Mouse (Mus musculus) neural tube, embryonic 13.5 days (tissue): ENCODE results near the gene Galnt16. TPM values are rescaled to one million over a fixed set of nuclear protein-coding genes. Genes with fewer than 3 reads are reported as not detected.

Experiments used
- ATAC-seq: fragments of 200-750 bp; cut with Nextera tagmentation; 2 replicates; pipeline ENCODE4 v1.8.0; 2017; ENCODE audit warnings: low read depth, mild to moderate bottlenecking, moderate TSS enrichment, moderate library complexity
- H3K27ac ChIP-seq: fragments of 300-500 bp; sonication (generic); replicated peaks from 2 replicates; pipeline ENCODE4 v1.5.1; 2015; ENCODE audit warnings: moderate library complexity, mild to moderate bottlenecking, inconsistent platforms
- H3K27me3 ChIP-seq: fragments of 300-500 bp; sonication (generic); 2 replicates; pipeline ENCODE4 v1.6.1; 2015; ENCODE audit warnings: mild to moderate bottlenecking, inconsistent platforms
- H3K36me3 ChIP-seq: fragments of 300-500 bp; sonication (generic); 2 replicates; pipeline ENCODE4 v1.6.1; 2015; ENCODE audit warnings: mild to moderate bottlenecking, inconsistent platforms
- H3K4me1 ChIP-seq: fragments of 300-500 bp; sonication (generic); replicated peaks from 2 replicates; pipeline ENCODE4 v1.6.1; 2015; ENCODE audit warnings: inconsistent platforms
- H3K4me2 ChIP-seq: fragments of 300-500 bp; sonication (generic); 2 replicates; pipeline ENCODE4 v1.6.1; 2015; ENCODE audit warnings: inconsistent platforms, mild to moderate bottlenecking, moderate library complexity
- H3K4me3 ChIP-seq: fragments of 300-500 bp; sonication (generic); 2 replicates; pipeline ENCODE4 v1.5.1; 2015; ENCODE audit warnings: mild to moderate bottlenecking, inconsistent platforms
- H3K9ac ChIP-seq: fragments of 300-500 bp; sonication (generic); 2 replicates; pipeline ENCODE4 v1.6.1; 2015; ENCODE audit warnings: moderate library complexity, mild to moderate bottlenecking, inconsistent platforms
- H3K9me3 ChIP-seq: fragments of 300-500 bp; sonication (generic); 2 replicates; pipeline ENCODE4 v1.6.1; 2016; ENCODE audit warnings: inconsistent platforms
- WGBS: fragments of 180-500 bp; shearing (Covaris S2); methylation state at CpG from one replicate; pipeline ENCODE4 v1.1.7; 2015; 5-methylcytosine and 5-hydroxymethylcytosine counted together
- polyA plus RNA-seq: library from polyadenylated mRNA; unstranded; fragments of >200 nt; fragmentation: Nextera tagmentation; extraction: Ambion mirVana; gene quantifications from 2 replicates; pipeline ENCODE4 v1.2.1, GENCODE M21; 2015

The Galnt16 gene
- polyA plus RNA-seq, 1 experiment from 2014 or later = 27.9 TPM

- peaks cover 13% of the 10 kb centered on the region for H3K4me1 ChIP-seq
- no peak for ATAC-seq
- no peak overlapping the region for H3K9ac ChIP-seq
- H3K27ac ChIP-seq = no peak overlapping the region
- 85% methylated on average over 2 of the region's 2 CpGs for WGBS
- no peaks in the 10 kb centered on the region for H3K36me3 ChIP-seq
- H3K27me3 ChIP-seq = no peaks in the 10 kb centered on the region
- no peak overlapping the region for H3K4me3 ChIP-seq
- no peak overlapping the region for H3K4me2 ChIP-seq
- no peaks in the 10 kb centered on the region for H3K9me3 ChIP-seq
These were observed 19.2 kb downstream of the Galnt16 start for GRCm38 (mm10) chr12:80537313-80537712.

- Histone ChIP-seq H3K4me3 (no peak overlapping the region), H3K27ac (no peak overlapping the region), H3K4me1 (peaks cover 11% of the 10 kb centered on the region), H3K9ac (no peak overlapping the region), H3K9me3 (no peaks in the 10 kb centered on the region), H3K27me3 (no peaks in the 10 kb centered on the region), H3K36me3 (no peaks in the 10 kb centered on the region), H3K4me2 (no peak overlapping the region)
- 59% methylated on average over 6 of the region's 6 CpGs for WGBS
- ATAC-seq = no peak
These were observed 20.2 kb downstream of the Galnt16 start for GRCm38 (mm10) chr12:80538311-80538710.

- no peaks in the 10 kb centered on the region for H3K27me3 ChIP-seq
- peak; percentile 54 for ATAC-seq
- peaks cover 27% of the 10 kb centered on the region for H3K4me1 ChIP-seq
- no peaks in the 10 kb centered on the region for H3K36me3 ChIP-seq
- H3K4me3 ChIP-seq = no peak overlapping the region
- no peak overlapping the region for H3K9ac ChIP-seq
- peak overlapping the region; percentile 13; the same call in 1 of the 2 replicates for H3K4me2 ChIP-seq
- peak overlapping the region; percentile 78 for H3K27ac ChIP-seq
- no peaks in the 10 kb centered on the region for H3K9me3 ChIP-seq
- WGBS = 9% methylated on average over 4 of the region's 4 CpGs
These were observed 27.2 kb downstream of the Galnt16 start for GRCm38 (mm10) chr12:80545310-80545709.

- Histone ChIP-seq H3K4me1 (peaks cover 30% of the 10 kb centered on the region), H3K36me3 (no peaks in the 10 kb centered on the region), H3K4me2 (no peak overlapping the region), H3K27ac (no peak overlapping the region; the same call in 1 of the 2 replicates), H3K9me3 (no peaks in the 10 kb centered on the region), H3K9ac (no peak overlapping the region), H3K27me3 (no peaks in the 10 kb centered on the region), H3K4me3 (no peak overlapping the region)
- peak; percentile 44; the same call in 1 of the 2 replicates for ATAC-seq
- 66% methylated on average over 11 of the region's 11 CpGs for WGBS
These were observed 31.6 kb downstream of the Galnt16 start for GRCm38 (mm10) chr12:80549646-80550045.

GRCm38 (mm10) chr12:80553157-80553556 lies 35.1 kb downstream of the Galnt16 start:
- no peak overlapping the region for H3K9ac ChIP-seq
- no peak for ATAC-seq
- no peak overlapping the region for H3K4me2 ChIP-seq
- H3K4me3 ChIP-seq = no peak overlapping the region
- H3K9me3 ChIP-seq = no peaks in the 10 kb centered on the region
- WGBS = 4% methylated on average over 2 of the region's 3 CpGs
- no peaks in the 10 kb centered on the region for H3K36me3 ChIP-seq
- no peaks in the 10 kb centered on the region for H3K27me3 ChIP-seq
- H3K4me1 ChIP-seq = peaks cover 24% of the 10 kb centered on the region
- 0 out of 2 replicates have a peak overlapping the region, but pooled peaks have one; percentile 7 for H3K27ac ChIP-seq

- H3K9ac ChIP-seq = no peak overlapping the region
- 0 out of 2 replicates have a peak overlapping the region, but pooled peaks have one; percentile 3 for H3K27ac ChIP-seq
- H3K9me3 ChIP-seq = no peaks in the 10 kb centered on the region
- no peak overlapping the region for H3K4me2 ChIP-seq
- H3K27me3 ChIP-seq = no peaks in the 10 kb centered on the region
- WGBS = 48% methylated on average over 6 of the region's 6 CpGs
- ATAC-seq = no peak; the same call in 1 of the 2 replicates
- peaks cover 23% of the 10 kb centered on the region for H3K4me1 ChIP-seq
- H3K4me3 ChIP-seq = no peak overlapping the region
- no peaks in the 10 kb centered on the region for H3K36me3 ChIP-seq
These were observed 36.2 kb downstream of the Galnt16 start for GRCm38 (mm10) chr12:80554312-80554711.

GRCm38 (mm10) chr12:80561904-80562303 lies 43.8 kb downstream of the Galnt16 start:
- no peak for ATAC-seq
- 17% methylated on average over 2 of the region's 2 CpGs for WGBS
- H3K4me2 ChIP-seq = no peak overlapping the region

GRCm38 (mm10) chr12:80562793-80563192 lies 44.7 kb downstream of the Galnt16 start:
- Histone ChIP-seq H3K36me3 (no peaks in the 10 kb centered on the region), H3K4me2 (no peak overlapping the region), H3K9me3 (no peaks in the 10 kb centered on the region), H3K9ac (no peak overlapping the region), H3K27ac (no peak overlapping the region), H3K4me1 (peaks cover 39% of the 10 kb centered on the region), H3K27me3 (no peaks in the 10 kb centered on the region), H3K4me3 (no peak overlapping the region)
- no peak for ATAC-seq
- 59% methylated on average over 5 of the region's 5 CpGs for WGBS

More at GRCm38 (mm10) chr12:80561904-80562303, 43.8 kb downstream of the Galnt16 start:
- Histone ChIP-seq H3K9ac (no peak overlapping the region), H3K4me3 (no peak overlapping the region), H3K9me3 (no peaks in the 10 kb centered on the region), H3K36me3 (no peaks in the 10 kb centered on the region), H3K4me1 (peaks cover 39% of the 10 kb centered on the region), H3K27me3 (no peaks in the 10 kb centered on the region), H3K27ac (no peak overlapping the region)

GRCm38 (mm10) chr12:80564990-80565389 lies 46.9 kb downstream of the Galnt16 start:
- Histone ChIP-seq H3K27ac (no peak overlapping the region), H3K4me3 (no peak overlapping the region), H3K9me3 (no peaks in the 10 kb centered on the region), H3K36me3 (no peaks in the 10 kb centered on the region), H3K4me2 (no peak overlapping the region), H3K9ac (no peak overlapping the region), H3K27me3 (no peaks in the 10 kb centered on the region), H3K4me1 (peaks cover 41% of the 10 kb centered on the region)
- no peak for ATAC-seq
- 76% methylated on average over 6 of the region's 6 CpGs for WGBS

- Histone ChIP-seq H3K9me3 (no peaks in the 10 kb centered on the region), H3K4me1 (peaks cover 49% of the 10 kb centered on the region), H3K36me3 (no peaks in the 10 kb centered on the region), H3K4me2 (no peak overlapping the region), H3K4me3 (no peak overlapping the region), H3K27me3 (no peaks in the 10 kb centered on the region), H3K9ac (no peak overlapping the region), H3K27ac (0 out of 2 replicates have a peak overlapping the region, but pooled peaks have one; percentile 38)
- WGBS = 57% methylated on average over 2 of the region's 2 CpGs
- no peak for ATAC-seq
These were observed 47.7 kb downstream of the Galnt16 start for GRCm38 (mm10) chr12:80565793-80566192.

GRCm38 (mm10) chr12:80566502-80566901 lies 48.4 kb downstream of the Galnt16 start:
- WGBS = 20% methylated on average over 4 of the region's 4 CpGs
- Histone ChIP-seq H3K4me3 (no peak overlapping the region), H3K9me3 (no peaks in the 10 kb centered on the region), H3K4me2 (no peak overlapping the region), H3K36me3 (no peaks in the 10 kb centered on the region), H3K4me1 (peaks cover 56% of the 10 kb centered on the region), H3K9ac (no peak overlapping the region), H3K27me3 (no peaks in the 10 kb centered on the region), H3K27ac (peak overlapping the region; percentile 38; the same call in 1 of the 2 replicates)
- ATAC-seq = no peak

- no peak overlapping the region for H3K9ac ChIP-seq
- H3K4me1 ChIP-seq = peaks cover 54% of the 10 kb centered on the region
- WGBS = 24% methylated on average over 3 of the region's 3 CpGs
- H3K27me3 ChIP-seq = no peaks in the 10 kb centered on the region
- H3K36me3 ChIP-seq = no peaks in the 10 kb centered on the region
- 0 out of 2 replicates have a peak, but pooled peaks have one; percentile 41 for ATAC-seq
- no peaks in the 10 kb centered on the region for H3K9me3 ChIP-seq
- no peak overlapping the region for H3K4me3 ChIP-seq
- no peak overlapping the region for H3K27ac ChIP-seq
- no peak overlapping the region for H3K4me2 ChIP-seq
These were observed 49.3 kb downstream of the Galnt16 start for GRCm38 (mm10) chr12:80567375-80567774.

- 85% methylated on average over 2 of the region's 2 CpGs for WGBS
These were observed 51.5 kb downstream of the Galnt16 start for GRCm38 (mm10) chr12:80569561-80569960.

More at GRCm38 (mm10) chr12:80569561-80569960, 51.5 kb downstream of the Galnt16 start:
- no peaks in the 10 kb centered on the region for H3K36me3 ChIP-seq
- peaks cover 50% of the 10 kb centered on the region for H3K4me1 ChIP-seq
- H3K9ac ChIP-seq = no peak overlapping the region
- no peaks in the 10 kb centered on the region for H3K27me3 ChIP-seq
- no peaks in the 10 kb centered on the region for H3K9me3 ChIP-seq
- ATAC-seq = no peak
- no peak overlapping the region for H3K4me3 ChIP-seq
- H3K27ac ChIP-seq = no peak overlapping the region
- no peak overlapping the region for H3K4me2 ChIP-seq
